Mouse (Mus musculus): ENCODE measurements at regions not wholly inside any gene's neighbourhood (a gene's known extent, or its start where the extent isn't known, plus 50 kb on each side); places are given as distances from the start of the nearest gene placed in this dataset.

DNA sequence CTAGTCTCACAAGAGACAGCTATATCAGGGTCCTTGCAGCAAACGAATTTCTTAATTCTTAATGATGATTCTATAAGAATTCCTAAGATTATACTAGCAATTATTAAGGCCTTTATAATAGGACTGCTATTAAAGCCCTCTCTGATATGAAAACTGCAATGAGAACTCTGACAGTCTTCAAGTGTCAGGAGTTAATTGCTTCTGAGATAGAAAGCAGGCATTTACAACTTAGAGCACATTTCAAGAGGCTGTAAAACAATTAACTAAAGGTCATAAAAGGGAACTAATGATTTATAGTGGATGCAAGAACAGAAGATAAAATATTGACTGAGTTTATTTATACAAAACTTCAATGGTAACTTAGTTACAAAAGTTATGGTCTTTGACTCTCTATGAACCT is 84.9 kb upstream of the Phlpp1 start:
- no peak for DNase-seq (ENCODE audit: low spot score in 2 of 2)

DNA sequence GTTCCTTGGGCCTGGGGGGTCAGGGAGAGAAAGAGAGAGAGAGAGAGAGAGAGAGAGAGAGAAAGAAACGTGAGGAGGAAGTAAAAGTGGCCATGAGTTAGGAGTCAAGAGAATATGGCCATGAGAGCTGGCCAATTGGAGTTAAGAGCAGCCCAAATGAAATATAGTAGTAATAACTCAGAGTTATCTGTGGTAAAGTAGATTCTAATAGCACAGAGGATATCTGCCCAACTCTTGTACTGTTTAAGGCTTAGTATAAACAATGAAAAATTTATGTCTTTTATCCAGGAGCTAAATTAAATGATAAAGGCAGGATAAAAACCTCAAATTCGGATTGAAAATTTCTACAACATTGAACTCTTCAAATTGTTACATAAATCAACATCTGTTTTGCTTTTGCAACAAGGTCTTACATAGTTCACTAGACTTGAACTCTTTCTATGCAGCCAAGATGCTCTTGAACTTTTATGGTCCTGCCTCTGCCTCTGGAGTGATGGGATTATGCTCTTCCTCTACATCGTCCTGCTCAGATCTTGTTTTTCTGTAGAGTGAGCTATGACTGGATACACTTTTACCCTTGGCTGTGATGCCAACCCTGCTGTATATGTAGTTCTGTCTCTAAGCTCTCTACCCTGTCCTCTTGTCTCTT is 78.5 kb upstream of the Phlpp1 start:
- H3K4me3 ChIP-seq: no peak overlapping the region
- no peak overlapping the region for H3K27ac ChIP-seq
- no peak for TF ChIP-seq CTCF (conservative IDR thresholded peaks at IDR 0.05)
- DNase-seq (ENCODE audit: low spot score in 2 of 2): no peak

More for the DNA sequence above, 84.9 kb upstream of the Phlpp1 start:
- no peak for TF ChIP-seq CTCF (conservative IDR thresholded peaks at IDR 0.05)
- H3K4me3 ChIP-seq: no peak overlapping the region
- H3K27ac ChIP-seq: no peak overlapping the region

DNA sequence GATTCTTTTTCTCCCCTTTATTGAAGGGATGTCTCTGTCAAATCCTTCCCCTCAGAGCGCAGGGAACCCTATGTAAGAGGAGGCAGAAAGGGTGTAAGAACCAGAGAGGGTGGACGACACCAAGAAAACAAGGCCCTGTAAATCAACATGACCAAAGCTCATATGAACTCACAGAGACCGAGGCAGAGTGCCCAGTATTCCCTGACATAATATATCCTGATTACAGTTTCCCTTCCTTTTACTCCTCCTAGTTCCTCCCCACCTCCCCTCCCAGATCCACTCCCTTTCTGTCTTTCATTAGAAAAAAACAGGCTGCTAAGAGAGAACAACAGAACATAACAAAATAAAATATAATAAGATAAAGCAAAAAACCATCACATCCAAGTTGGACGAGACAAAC is 77.7 kb upstream of the Phlpp1 start:
- Histone ChIP-seq H3K27ac (no peak overlapping the region), H3K4me3 (no peak overlapping the region)
- TF ChIP-seq CTCF (conservative IDR thresholded peaks at IDR 0.05): no peak
- DNase-seq (ENCODE audit: low spot score in 2 of 2): no peak

GRCm38 (mm10) chr1:106096324-106096723 is 75.2 kb upstream of the Phlpp1 start:
- Histone ChIP-seq H3K4me3 (no peak overlapping the region; the same call in 1 of the 2 replicates), H3K27ac (peak overlapping the region; percentile 89)
- TF ChIP-seq CTCF (conservative IDR thresholded peaks at IDR 0.05): no peak
- peak; percentile 73 to 77 for DNase-seq (ENCODE audit: low spot score in 2 of 2)

- Histone ChIP-seq H3K4me3 (no peak overlapping the region), H3K27ac (peak overlapping the region; percentile 89)
- DNase-seq (ENCODE audit: low spot score in 2 of 2): no peak
- TF ChIP-seq CTCF (conservative IDR thresholded peaks at IDR 0.05): no peak
Measured at GRCm38 (mm10) chr1:106097177-106097576, 74.4 kb upstream of the Phlpp1 start.

- Histone ChIP-seq H3K27ac (no peak overlapping the region), H3K4me3 (no peak overlapping the region)
- TF ChIP-seq CTCF (conservative IDR thresholded peaks at IDR 0.05): no peak
- DNase-seq (ENCODE audit: low spot score in 2 of 2): no peak
Measured at GRCm38 (mm10) chr1:106100611-106101010, 70.9 kb upstream of the Phlpp1 start.

DNA sequence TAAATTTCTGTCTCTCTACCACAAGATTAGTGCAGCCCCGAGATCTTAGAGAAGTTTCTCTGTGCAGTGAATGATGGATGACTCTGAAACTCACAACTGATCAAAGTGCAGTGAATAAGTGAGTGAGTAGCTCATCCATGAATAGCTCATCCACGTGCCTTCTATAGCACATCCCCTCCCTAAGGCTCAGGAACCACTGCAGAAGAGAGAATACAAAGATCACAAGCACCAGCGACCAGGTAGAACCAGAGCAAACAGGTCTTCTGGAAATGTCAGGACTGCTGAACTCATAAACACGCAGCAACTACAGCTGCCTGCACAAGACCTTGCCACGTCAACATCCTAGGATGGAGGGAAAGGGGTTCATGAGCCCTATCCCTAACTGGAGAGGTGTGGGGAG is 69.0 kb upstream of the Phlpp1 start:
- TF ChIP-seq CTCF (conservative IDR thresholded peaks at IDR 0.05): no peak
- Histone ChIP-seq H3K4me3 (no peak overlapping the region), H3K27ac (no peak overlapping the region)
- no peak for DNase-seq (ENCODE audit: low spot score in 2 of 2)

- no peak for TF ChIP-seq CTCF (conservative IDR thresholded peaks at IDR 0.05)
- no peak for DNase-seq (ENCODE audit: low spot score in 2 of 2)
- H3K27ac ChIP-seq: no peak overlapping the region
- no peak overlapping the region for H3K4me3 ChIP-seq
Measured at GRCm38 (mm10) chr1:106109081-106109480, 62.5 kb upstream of the Phlpp1 start.
